Mouse (Mus musculus): ENCODE measurements around the gene Mlf2. TPM values are rescaled to one million over a fixed set of nuclear protein-coding genes. Genes with fewer than 3 reads are reported as not detected.

Mlf2 gene
- total RNA-seq, 1 experiment from 2014 or later = 61.1 TPM

DNA sequence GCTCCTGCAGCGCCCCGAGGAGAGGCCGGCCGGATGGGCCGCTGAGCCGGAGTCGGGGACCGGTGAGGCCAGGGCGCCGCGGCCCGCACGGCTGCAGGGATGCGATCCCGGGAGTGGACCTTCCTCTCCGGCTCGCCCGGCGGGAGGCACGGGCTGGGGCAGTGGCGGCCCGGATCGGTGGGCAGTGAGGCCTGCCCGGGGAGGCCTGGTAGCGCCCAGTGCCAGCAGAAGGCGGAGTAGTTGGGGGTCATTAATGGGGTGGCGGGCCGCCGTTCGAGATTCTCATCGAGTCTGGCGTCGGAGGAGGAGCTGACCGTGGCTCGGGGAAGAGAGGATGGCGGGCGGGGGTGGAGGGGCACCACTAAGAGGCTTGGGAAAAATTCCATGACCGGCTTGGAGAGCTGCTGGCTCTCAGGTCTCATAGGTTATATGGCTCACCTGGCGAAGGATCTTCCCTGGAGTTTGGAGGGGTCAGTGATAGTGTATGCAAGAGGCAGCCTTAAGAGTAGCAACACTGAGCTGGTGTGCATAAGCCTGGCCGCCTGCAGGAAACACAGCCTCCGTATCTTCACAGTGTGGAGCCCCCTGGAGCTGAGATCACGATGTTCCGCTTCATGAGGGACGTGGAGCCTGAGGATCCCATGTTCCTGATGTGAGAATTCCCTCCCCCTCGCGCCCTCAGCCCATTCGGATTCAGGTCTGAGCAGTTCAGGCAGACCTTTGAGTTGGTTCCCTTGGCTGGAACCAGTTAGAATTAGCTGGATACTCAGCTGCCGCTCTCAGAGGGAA, 533 bp downstream of the Mlf2 start:
- ATAC-seq (replicated peaks; ENCODE audit: low read depth, poor library complexity, severe bottlenecking) = peak; percentile 39

DNA sequence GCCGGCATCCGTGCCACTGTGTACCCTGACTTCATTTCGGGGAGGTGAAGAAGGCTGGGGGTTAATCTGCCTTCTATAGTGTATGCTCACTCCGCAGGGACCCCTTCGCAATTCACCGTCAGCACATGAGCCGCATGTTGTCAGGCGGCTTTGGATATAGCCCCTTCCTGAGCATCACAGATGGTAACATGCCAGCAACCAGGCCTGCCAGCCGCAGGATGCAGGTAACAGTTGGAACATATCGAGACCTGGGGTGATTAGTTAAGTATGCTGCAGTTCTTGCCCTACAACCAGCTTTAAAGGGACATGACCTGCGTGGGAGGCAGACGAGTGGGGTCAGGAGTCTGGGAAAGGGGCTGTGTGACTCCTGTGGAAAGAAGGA, 1.1 kb downstream of the Mlf2 start:
- no peak for ATAC-seq (replicated peaks; ENCODE audit: low read depth, poor library complexity, severe bottlenecking)

DNA sequence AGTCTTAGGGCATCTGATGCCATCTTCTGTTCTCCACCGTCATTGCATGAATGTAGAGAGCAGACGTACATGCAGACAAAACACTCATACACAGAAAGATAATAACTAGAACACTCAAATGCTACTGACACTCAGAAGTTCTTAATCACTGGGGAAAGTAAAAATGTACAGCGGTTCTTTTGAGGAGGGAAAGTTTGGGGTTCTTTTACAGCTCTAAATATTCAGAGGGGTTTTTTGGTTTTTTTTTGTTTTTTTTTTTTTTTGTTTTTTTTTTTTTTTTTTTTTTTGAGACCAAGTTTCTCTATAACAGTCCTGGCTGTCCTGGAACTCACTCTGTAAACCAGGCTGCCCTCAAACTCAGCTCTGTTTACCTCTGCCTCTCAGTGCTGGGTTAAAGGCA, 1.9 kb downstream of the Mlf2 start:
- ATAC-seq (replicated peaks; ENCODE audit: low read depth, poor library complexity, severe bottlenecking) = no peak

DNA sequence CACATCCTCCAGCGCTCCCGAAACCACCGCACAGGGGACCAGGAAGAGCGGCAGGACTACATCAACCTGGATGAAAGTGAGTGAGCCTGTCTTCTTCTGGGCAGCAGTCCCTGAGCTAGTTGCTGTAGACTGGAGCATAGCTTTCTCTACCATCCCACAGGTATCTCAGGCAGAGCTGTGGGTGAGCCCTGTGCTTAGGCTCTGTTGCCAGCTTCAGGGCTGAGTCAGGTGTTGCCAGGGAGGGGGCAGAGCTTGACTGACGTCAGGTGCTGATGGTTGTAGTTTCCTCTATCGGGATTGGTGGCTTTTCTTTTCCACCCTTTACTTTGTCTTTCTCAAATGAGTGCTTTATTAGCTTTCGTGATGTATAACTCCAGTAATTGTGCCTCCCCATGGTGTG, 3.5 kb downstream of the Mlf2 start:
- ATAC-seq (replicated peaks; ENCODE audit: low read depth, poor library complexity, severe bottlenecking) = no peak

DNA sequence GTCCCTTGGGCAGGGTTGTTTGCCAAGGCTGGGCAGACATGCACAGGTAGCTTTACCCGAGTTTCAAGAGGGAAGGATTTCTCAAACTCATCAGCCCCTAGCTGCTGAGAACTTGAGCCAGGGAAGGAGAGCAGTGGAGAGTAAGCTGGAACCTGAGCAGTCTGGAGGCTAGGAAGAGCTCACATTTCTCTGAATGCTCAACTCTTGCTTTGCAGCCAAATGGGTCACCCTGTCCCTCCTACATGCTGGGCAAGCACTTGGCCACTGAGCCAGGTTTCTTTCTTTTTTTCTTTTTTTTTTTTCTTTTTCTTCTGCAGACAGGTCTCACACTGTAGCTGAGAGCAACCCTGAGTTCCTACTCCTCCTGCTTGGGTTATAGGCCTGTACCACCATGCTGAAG, 5.5 kb downstream of the Mlf2 start:
- no peak for ATAC-seq (replicated peaks; ENCODE audit: low read depth, poor library complexity, severe bottlenecking)

DNA sequence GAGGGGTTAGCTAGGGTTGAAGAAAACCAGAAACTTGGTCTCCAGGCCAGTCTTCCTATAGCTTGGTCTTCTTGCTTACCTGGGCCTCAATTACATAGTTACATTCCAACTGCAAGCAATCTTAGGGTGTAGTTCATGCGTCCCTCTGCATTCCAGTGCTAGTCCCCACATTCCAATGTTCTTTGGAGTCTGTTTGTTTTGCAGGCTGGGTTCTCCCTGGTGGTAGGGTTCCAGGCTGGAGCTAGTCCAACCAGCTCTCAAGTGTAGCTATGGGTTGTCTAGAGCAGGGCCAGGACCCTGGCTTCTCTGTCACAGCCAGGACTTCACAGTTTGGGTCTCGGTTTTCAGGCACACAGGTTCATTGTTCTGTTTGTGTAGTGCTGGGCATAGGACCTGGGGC, 6.3 kb downstream of the Mlf2 start:
- ATAC-seq (replicated peaks; ENCODE audit: low read depth, poor library complexity, severe bottlenecking) = no peak

DNA sequence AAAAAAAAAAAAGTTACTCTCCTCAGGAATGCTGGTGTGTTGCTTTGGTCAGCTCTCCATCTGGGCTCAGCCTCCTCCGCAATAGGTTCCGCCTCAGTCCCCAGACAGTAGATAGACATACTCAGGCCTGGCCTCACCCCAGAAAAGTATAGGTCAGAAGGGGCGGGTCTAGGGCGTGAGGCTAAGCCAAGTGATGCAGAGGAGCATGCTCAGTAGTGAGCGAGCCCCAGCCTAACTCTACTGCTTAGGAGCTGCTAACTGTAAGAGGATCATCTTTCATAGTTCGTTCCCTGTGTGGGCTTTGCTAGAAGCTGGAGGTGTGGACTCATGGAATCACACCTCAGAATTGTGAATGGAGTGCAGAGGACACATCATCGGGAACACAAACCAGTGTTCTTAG, 7.4 kb downstream of the Mlf2 start:
- no peak for ATAC-seq (replicated peaks; ENCODE audit: low read depth, poor library complexity, severe bottlenecking)

DNA sequence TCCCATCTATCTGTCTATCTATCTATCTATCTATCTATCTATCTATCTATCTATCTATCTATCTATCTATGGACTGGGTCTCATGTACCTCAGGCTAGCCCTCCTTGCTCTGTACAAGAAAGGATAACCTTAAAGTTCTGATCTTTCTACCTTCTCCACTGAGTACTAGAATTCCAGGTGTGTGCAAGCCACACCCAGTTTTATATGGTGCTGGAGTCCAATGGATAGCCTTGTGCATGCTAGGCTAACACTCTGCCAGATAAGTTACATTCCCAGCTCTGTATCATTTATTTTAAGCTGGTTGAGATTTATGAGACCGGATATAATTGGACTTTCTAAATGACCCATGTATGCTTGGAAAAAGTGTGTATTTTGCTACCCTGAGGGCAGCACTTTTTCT, 10.5 kb downstream of the Mlf2 start:
- no peak for ATAC-seq (replicated peaks; ENCODE audit: low read depth, poor library complexity, severe bottlenecking)

DNA sequence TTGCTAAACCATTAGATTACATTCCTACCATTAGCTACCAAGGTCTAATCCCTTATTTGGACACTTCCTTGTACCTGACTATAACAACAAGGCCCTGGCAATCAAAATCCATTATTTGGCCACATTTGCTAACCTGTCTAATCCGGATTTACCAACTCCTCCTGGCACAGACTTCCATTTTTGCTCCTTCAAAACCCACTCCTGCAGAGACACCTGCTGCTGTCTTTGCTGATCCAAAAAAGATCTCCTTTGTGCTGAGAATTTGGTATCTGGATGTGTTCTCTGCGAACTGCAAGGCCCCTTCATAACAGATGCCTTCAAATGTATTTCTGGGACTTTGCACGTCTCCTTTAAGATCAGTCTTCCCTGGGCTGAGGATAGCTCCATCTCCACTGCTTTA, 12.3 kb downstream of the Mlf2 start:
- ATAC-seq (replicated peaks; ENCODE audit: low read depth, poor library complexity, severe bottlenecking) = no peak

DNA sequence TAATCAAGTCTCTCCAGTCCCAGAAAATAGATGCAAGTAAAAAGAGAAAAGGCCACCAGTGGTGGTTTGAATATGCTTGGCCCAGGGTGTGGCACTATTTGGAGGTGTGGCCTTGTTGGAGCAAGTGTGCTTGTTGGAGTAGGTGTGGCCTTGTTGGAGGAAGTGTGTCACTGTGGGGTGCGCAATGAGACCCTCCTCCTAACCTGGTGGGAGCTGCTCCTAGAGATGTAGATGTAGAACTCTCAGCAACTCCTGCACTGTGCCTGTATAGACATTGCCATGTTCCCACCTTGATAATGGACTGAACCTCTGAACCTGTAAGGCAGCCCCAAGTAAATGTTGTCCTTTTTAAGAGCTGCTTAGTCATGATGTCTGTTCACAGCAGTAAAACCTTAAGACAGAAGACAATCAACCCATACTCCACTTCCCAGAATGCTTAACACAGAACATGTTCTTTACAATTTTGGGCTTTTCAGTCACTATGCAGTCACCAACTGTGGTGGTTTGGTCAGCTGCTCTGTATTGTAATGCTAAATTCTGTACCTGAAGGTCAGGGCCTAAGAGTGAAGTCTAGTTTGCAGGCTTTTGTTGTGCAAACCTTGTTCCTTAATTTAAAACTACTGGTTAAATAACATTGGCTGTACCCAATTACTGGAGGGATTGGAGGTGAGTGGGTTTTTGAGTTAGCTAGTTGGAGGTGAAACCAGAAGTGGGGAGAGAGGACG, 23.0 kb downstream of the Mlf2 start:
- no peak for ATAC-seq (replicated peaks; ENCODE audit: low read depth, poor library complexity, severe bottlenecking)

DNA sequence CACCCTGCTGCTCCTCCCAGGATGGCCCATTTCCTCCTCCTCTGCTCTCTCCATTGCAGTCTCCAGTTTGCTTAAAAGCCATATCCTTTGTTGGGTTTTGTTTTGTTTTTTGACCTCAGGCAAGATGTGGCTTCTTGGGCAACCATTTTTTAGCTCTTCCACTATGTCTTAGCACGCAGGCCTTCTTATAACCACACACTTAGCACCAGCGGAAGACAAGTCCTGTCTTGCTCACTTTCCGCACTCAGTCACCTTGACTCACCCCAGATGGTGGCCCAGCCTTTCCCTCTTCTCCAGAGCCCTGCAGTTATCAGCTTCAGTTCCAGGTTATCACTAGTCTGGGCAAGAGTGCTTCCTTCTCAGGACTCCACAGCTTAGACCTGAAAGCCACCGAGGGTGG, 24.0 kb downstream of the Mlf2 start:
- ATAC-seq (replicated peaks; ENCODE audit: low read depth, poor library complexity, severe bottlenecking) = no peak

DNA sequence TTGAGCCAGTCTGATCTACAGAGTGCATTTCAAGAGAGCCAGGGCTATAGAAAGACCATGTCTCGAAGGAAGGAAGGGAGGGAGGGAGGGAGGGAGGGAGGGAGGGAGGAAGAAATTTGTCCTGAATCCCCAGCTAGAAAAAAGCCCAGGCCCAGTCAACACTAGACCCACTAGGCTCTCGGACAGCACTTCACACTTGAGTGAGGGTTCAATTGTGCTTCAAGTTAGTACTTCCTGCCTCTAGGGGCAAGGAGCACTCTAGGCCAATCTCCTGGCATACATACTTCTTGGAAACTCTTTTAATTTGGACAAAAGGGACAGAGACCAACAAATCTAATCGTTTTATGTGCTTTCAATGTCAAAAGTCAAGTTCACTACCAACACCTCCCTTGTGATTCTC, 26.9 kb downstream of the Mlf2 start:
- no peak for ATAC-seq (replicated peaks; ENCODE audit: low read depth, poor library complexity, severe bottlenecking)

DNA sequence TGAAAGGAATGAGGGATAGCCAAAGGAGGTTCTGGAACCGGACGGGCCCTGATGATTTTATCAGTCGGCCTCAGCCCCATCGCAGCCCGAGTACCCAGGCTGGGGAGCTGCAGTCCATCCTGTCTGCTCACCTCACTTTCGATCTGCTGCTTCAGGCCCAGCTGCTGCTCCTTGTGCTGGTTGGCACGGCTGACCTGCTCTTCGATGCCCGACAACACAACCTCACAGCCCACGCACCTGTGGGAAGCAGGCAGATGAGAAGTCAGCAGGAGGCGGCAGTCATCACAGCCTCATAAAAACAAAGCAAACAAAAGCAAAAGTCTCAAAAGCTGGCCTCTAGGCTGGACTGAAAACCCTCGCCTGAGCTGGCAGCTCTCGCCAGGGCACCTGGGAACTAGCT, 28.8 kb downstream of the Mlf2 start:
- ATAC-seq (replicated peaks; ENCODE audit: low read depth, poor library complexity, severe bottlenecking) = no peak

DNA sequence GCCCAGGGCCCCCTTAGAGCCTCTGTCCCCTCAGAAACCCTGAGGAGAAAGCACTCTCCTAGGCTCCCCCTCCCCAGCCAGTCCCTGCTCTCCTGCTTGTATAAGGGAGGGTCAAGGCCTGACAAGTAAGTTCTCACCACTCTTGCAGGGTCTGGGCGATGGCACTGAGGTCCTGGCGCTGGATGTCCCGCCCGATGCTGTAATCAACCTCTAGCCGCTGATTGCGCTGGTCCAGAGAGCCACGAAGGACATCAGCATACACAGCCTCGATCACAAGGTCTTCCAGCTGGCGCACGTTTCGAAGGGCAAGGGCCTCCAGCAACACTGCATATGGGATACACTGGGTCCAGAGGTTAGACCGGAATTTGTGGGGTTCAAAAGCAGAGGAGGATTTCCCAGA, 29.8 kb downstream of the Mlf2 start:
- ATAC-seq (replicated peaks; ENCODE audit: low read depth, poor library complexity, severe bottlenecking) = no peak

DNA sequence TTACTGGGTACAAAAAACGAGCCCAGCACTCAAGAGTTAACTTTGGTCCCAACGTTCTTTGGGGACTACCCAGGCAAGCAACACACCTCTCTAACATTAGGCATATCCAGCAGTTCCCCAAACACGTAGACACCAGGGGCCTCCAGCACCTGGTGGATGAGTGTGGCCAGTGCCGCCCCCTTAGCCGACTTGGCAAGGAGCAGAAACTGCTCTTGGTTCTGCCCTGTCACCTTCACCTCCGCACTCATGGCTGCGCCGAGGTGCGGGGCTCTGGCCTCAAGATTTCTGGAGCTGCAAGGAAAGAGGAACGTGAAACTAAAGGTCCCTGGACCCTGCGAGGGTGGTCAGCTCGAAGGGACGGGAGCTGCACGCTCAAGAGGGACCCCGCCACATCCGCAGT, 33.5 kb downstream of the Mlf2 start:
- peak; percentile 29 for ATAC-seq (replicated peaks; ENCODE audit: low read depth, poor library complexity, severe bottlenecking)

DNA sequence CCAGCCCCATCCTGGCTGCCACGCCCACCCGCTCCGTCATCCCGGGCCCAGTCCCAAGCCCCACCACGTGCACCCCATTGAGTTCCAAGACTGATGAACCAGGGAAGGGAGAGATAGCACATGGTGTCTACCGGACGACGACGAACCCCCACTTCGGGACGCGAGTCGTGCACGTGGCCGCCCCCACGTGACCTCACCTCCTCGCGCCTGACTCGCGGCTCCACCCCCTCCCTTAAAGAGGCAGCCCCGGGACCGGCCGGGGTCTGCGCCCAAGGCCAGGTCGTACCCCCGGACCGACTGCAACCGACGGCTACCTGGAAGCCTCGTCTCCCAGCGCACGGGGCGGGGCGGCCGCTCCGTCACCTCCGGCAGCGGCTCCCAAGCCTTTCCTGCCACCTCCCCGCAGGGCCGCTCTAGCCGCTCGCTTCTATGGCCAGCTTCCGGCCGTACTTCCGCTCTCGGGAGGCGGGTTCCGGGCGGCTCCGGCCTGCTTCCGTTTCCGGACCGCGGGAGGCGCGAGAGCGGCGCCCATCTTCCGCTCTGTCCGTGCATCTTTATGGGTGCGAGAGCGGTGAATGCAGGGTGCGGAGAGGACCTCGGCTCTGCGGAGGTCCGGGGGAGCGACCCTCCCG, 34.0 kb downstream of the Mlf2 start, which contains the start of gene Cops7a:
TSS of gene Cops7a (minus strand) at position 451 of the 632 bp plus-strand sequence.
- peak; percentile 82 for ATAC-seq (replicated peaks; ENCODE audit: low read depth, poor library complexity, severe bottlenecking)

DNA sequence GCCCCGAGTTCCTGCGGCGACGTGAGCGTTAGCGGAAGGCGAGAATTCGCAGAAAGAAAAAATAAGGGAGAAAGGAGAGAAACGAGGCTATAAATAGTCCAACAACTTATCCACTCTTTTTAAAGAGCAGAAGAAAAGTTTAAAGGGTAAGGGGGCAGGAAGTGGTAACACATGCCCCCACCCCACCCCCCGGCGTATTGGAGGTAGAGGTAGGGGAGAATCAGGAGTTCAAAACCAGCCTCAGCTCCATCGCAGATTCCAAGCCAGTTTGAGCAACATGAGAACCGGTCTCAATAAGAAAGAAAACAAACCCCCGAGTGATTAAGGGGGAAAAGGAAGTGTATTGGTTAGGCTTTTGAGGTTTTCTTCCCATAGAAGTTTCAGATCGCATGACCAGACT, 34.6 kb downstream of the Mlf2 start:
- no peak for ATAC-seq (replicated peaks; ENCODE audit: low read depth, poor library complexity, severe bottlenecking)

DNA sequence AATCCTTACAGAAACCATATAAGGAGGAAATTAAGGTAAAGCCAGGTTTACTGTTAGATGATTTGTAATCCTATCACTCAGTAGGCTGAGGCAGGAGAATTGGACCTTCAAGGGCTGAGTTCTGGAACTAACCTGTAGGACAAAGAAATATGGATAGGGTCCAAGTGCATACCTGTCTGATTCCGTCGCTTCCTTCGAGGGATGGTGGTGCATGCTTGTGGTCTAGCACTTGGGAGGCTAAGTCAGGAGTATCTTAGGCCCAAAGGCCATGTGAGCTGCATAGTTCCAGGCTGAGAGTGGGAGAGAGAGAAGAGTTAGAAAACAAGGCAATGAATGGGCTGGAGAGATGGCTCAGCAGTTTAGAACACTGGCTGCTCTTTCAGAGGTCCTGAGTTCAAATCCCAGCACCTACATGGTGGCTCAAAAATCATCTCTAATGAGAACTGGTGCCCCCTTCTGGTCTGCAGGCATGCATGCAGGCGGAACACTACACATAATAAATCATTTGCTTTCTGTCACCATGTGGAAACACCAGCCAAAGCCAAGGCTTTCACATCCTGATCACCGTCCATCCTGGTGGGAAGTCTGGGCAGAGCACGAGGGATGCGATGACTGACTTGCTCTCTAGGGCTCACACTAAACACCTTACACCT, 35.4 kb downstream of the Mlf2 start:
- ATAC-seq (replicated peaks; ENCODE audit: low read depth, poor library complexity, severe bottlenecking) = no peak

DNA sequence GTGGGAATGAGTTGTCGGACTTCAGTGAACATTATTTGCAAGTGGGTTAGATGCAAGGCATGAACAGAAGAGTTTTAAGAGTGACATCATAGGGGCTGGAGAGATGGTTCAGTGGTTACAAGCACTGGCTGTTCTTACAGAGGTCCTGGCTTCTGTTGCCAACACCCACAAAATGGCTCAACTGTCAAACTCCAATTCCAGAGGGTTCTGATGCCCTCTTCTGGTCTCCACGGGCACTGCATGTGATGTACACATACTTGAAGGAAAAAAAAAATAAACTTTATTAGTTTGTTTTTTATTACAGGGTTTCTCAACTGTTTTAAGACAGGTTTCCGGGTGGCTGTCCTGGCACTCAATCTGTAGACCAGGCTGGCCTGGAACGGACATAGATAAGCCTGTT, 36.6 kb downstream of the Mlf2 start:
- ATAC-seq (replicated peaks; ENCODE audit: low read depth, poor library complexity, severe bottlenecking) = no peak
